Mouse (Mus musculus) heart, embryonic 16.5 days (tissue): Measurements from ENCODE around the gene Rora. TPM values are rescaled to one million over a fixed set of nuclear protein-coding genes. Genes with fewer than 3 reads are reported as not detected.

Source experiments
- ATAC-seq: fragments of 200-750 bp; cut with Nextera tagmentation; replicated peaks from 2 replicates; pipeline ENCODE4 v1.8.0; 2017; ENCODE audit warnings: moderate number of reproducible peaks; ENCODE audit not compliant: insufficient read depth, low FRiP score; ENCODE audit errors: extremely low read depth
- H3K27ac ChIP-seq: fragments of 300-500 bp; sonication (generic); 2 replicates; pipeline ENCODE4 v1.5.1; 2014; ENCODE audit warnings: mild to moderate bottlenecking, low read length, control low read depth, moderate library complexity
- H3K27me3 ChIP-seq: fragments of 300-500 bp; sonication (generic); 2 replicates; pipeline ENCODE4 v1.6.1; 2014; ENCODE audit warnings: low read length, mixed read lengths; ENCODE audit not compliant: control insufficient read depth, insufficient read depth
- H3K36me3 ChIP-seq: fragments of 300-500 bp; sonication (generic); 2 replicates; pipeline ENCODE4 v1.6.1; 2014; ENCODE audit not compliant: control insufficient read depth, insufficient read depth
- H3K4me1 ChIP-seq: fragments of 300-500 bp; sonication (generic); 2 replicates; pipeline ENCODE4 v1.6.1; 2014; ENCODE audit warnings: low read length, mixed read lengths; ENCODE audit not compliant: control insufficient read depth, insufficient read depth
- H3K4me2 ChIP-seq: fragments of 300-500 bp; sonication (generic); 2 replicates; pipeline ENCODE4 v1.6.1; 2014; ENCODE audit warnings: low read depth, mild to moderate bottlenecking, control low read depth, low read length
- H3K4me3 ChIP-seq: fragments of 300-500 bp; sonication (generic); 2 replicates; pipeline ENCODE4 v1.5.1; 2014; ENCODE audit warnings: mild to moderate bottlenecking, control low read depth, low read length
- H3K9ac ChIP-seq: fragments of 300-500 bp; sonication (generic); 2 replicates; pipeline ENCODE4 v1.6.1; 2014; ENCODE audit warnings: low read length, control low read depth
- H3K9me3 ChIP-seq: fragments of 300-500 bp; sonication (generic); replicated peaks from 2 replicates; pipeline ENCODE4 v1.6.1; 2016; ENCODE audit warnings: low read length; ENCODE audit not compliant: control insufficient read depth
- WGBS: fragments of 180-500 bp; shearing (Covaris S2); extraction: QIAGEN DNeasy Blood & Tissue Kit; methylation state at CpG from one replicate; pipeline ENCODE4 v1.1.7; 2014; 5-methylcytosine and 5-hydroxymethylcytosine counted together
- polyA plus RNA-seq: library from polyadenylated mRNA; unstranded; fragments of >200 nt; fragmentation: Nextera tagmentation; extraction: Ambion mirVana; gene quantifications from 2 replicates; pipeline ENCODE4 v1.2.1, GENCODE M21; 2015

Rora gene
- polyA plus RNA-seq, 1 experiment from 2014 or later: 9.4 TPM

- Histone ChIP-seq H3K36me3 (no peaks in the 10 kb centered on the region), H3K4me1 (peaks cover 6% of the 10 kb centered on the region), H3K4me2 (no peak overlapping the region), H3K9ac (no peak overlapping the region), H3K9me3 (no peaks in the 10 kb centered on the region), H3K27me3 (no peaks in the 10 kb centered on the region), H3K27ac (no peak overlapping the region), H3K4me3 (no peak overlapping the region)
- ATAC-seq: no peak
- 81% methylated on average over 2 of the region's 2 CpGs for WGBS
These were observed 199.3 kb downstream of the Rora start for GRCm38 (mm10) chr9:68852934-68853333.

GRCm38 (mm10) chr9:68859500-68859899, 205.9 kb downstream of the Rora start:
- peaks cover 10% of the 10 kb centered on the region for H3K9me3 ChIP-seq
- no peaks in the 10 kb centered on the region for H3K4me1 ChIP-seq
- no peak overlapping the region for H3K9ac ChIP-seq
- no peak overlapping the region for H3K4me3 ChIP-seq
- 84% methylated on average over 2 of the region's 2 CpGs for WGBS
- H3K4me2 ChIP-seq: no peak overlapping the region
- ATAC-seq: no peak
- H3K27ac ChIP-seq: no peak overlapping the region
- no peaks in the 10 kb centered on the region for H3K27me3 ChIP-seq
- no peaks in the 10 kb centered on the region for H3K36me3 ChIP-seq

DNA sequence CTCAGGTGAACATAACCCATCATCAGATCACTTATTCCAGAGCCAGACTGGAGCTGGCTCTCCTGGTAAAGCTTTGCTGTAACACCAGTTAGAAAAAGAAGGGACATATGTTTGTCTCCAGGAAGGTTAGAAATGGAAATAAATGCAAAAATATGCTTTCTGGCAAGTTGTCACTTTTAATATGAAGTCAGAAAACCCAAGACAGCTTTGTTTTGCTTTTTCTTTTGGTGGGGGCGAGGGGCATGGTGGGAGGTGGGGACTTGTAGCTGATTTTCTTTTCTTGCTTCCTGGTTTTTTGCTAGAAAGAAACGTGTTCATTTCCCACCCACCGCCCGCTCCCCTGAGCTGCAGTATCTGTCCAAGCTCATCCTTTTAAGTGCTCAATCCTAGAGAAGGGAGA, 212.7 kb downstream of the Rora start:
- WGBS: 72% methylated on average over 4 of the region's 4 CpGs
- Histone ChIP-seq H3K9me3 (peaks cover 10% of the 10 kb centered on the region), H3K4me3 (no peak overlapping the region), H3K36me3 (no peaks in the 10 kb centered on the region), H3K27me3 (no peaks in the 10 kb centered on the region), H3K4me1 (no peaks in the 10 kb centered on the region), H3K4me2 (no peak overlapping the region), H3K9ac (no peak overlapping the region), H3K27ac (no peak overlapping the region)
- ATAC-seq: no peak

DNA sequence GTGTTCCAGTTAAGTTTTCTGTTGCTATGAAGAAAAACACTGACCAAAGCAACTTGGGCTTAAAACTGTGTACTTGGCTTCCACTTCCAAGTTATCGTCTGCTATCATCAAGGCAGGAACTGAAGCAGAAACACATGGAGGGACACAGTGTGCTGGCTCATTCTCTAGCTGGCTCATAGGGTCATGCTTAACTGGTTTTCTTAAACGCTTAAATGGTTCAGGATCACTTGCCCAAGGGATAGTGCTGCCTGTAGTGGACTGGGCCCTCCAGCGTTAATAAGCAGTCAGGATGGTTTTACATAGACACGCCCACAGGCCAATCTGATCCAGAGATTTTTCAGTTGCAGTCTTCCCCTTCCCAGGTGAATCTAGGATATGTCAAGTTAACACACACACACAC, 220.3 kb downstream of the Rora start:
- no peak for ATAC-seq

GRCm38 (mm10) chr9:68874544-68874943, 221.0 kb downstream of the Rora start:
- 92% methylated on average over 2 of the region's 2 CpGs for WGBS
- H3K27ac ChIP-seq: no peak overlapping the region
- no peak for ATAC-seq
- no peaks in the 10 kb centered on the region for H3K9me3 ChIP-seq
- H3K9ac ChIP-seq: no peak overlapping the region
- no peak overlapping the region for H3K4me3 ChIP-seq
- no peaks in the 10 kb centered on the region for H3K27me3 ChIP-seq
- no peaks in the 10 kb centered on the region for H3K4me1 ChIP-seq
- no peak overlapping the region for H3K4me2 ChIP-seq
- no peaks in the 10 kb centered on the region for H3K36me3 ChIP-seq

More for the DNA sequence above, 220.3 kb downstream of the Rora start:
- no peak overlapping the region for H3K27ac ChIP-seq
- H3K4me3 ChIP-seq: no peak overlapping the region
- no peaks in the 10 kb centered on the region for H3K9me3 ChIP-seq
- H3K9ac ChIP-seq: no peak overlapping the region
- 83% methylated on average over 4 of the region's 4 CpGs for WGBS
- no peaks in the 10 kb centered on the region for H3K27me3 ChIP-seq
- H3K4me2 ChIP-seq: no peak overlapping the region
- no peaks in the 10 kb centered on the region for H3K4me1 ChIP-seq
- no peaks in the 10 kb centered on the region for H3K36me3 ChIP-seq

DNA sequence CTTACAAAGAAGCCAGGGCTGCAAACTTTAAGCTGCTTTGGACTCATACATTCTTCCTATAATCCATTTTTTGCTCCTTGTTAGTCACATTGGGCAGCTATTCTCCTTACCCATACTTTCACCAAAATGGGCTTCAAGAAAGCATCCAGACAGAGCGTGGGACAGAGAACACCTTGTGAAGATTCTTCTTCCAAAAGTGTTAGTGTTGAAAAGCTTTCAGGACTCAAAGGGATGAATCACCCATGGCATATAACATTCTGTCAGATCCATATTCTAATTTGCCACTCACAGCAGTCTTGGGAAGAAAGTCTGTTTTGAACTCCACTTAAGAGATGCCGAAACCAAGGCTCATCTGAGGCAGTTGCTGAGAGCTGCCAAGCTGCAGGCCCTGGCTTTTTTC, 222.2 kb downstream of the Rora start:
- peaks cover 2% of the 10 kb centered on the region; the same call in 1 of the 2 replicates for H3K4me1 ChIP-seq
- H3K9me3 ChIP-seq: no peaks in the 10 kb centered on the region
- no peak overlapping the region for H3K27ac ChIP-seq
- H3K27me3 ChIP-seq: no peaks in the 10 kb centered on the region
- H3K4me3 ChIP-seq: no peak overlapping the region
- H3K4me2 ChIP-seq: no peak overlapping the region
- WGBS: 89% methylated on average over 2 of the region's 2 CpGs
- no peaks in the 10 kb centered on the region for H3K36me3 ChIP-seq
- no peak for ATAC-seq
- no peak overlapping the region for H3K9ac ChIP-seq

DNA sequence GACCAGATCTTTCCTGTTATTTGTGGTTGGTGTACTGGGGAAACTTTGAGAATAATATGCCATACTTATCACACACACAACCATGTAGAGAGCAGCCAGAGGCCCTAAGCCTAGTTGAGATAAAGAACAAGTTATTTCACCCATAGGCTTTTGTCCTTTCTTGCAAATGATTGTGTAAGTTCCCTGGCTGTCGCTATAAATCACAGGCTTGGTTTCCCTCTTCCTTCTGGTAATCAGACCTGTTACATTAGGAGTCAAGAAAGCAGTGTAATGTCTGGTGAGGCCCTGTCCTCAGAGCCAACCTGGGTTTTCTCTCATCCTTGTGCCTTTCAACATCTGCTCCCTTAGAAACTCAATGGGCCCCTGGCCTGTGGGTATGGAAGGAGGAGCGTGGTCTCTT, 222.7 kb downstream of the Rora start:
- WGBS: 60% methylated on average over 2 of the region's 2 CpGs
- no peaks in the 10 kb centered on the region for H3K36me3 ChIP-seq
- H3K27me3 ChIP-seq: no peaks in the 10 kb centered on the region
- no peaks in the 10 kb centered on the region for H3K9me3 ChIP-seq
- no peak overlapping the region for H3K4me2 ChIP-seq
- no peak for ATAC-seq
- H3K27ac ChIP-seq: no peak overlapping the region
- H3K9ac ChIP-seq: no peak overlapping the region
- no peak overlapping the region for H3K4me3 ChIP-seq
- peaks cover 6% of the 10 kb centered on the region for H3K4me1 ChIP-seq

DNA sequence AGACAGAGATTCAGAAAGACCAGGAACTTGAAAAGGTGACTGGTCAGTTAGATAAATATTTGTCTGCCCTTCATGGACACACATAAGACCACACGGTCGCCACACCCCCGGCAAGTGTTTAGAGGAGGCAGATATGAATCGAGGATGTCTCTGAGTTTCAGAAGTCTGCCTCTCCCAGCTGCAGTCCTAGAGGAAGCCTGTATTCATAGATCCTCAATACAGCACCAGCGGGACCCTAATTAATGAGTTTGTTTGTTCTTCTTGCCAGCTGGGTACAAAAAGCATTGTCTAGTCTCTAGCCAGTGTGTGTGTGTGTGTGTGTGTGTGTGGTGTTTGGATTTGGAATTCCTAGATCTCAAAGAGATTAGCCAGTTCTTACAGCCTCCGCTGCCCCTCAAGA, 228.3 kb downstream of the Rora start:
- ATAC-seq: no peak
- Histone ChIP-seq H3K4me1 (peaks cover 22% of the 10 kb centered on the region), H3K36me3 (no peaks in the 10 kb centered on the region), H3K27me3 (no peaks in the 10 kb centered on the region), H3K4me3 (no peak overlapping the region), H3K27ac (no peak overlapping the region), H3K9ac (no peak overlapping the region), H3K9me3 (no peaks in the 10 kb centered on the region), H3K4me2 (no peak overlapping the region)
- WGBS: 64% methylated on average over 6 of the region's 6 CpGs

- ATAC-seq: no peak
These were observed 229.4 kb downstream of the Rora start for GRCm38 (mm10) chr9:68883005-68883404.

DNA sequence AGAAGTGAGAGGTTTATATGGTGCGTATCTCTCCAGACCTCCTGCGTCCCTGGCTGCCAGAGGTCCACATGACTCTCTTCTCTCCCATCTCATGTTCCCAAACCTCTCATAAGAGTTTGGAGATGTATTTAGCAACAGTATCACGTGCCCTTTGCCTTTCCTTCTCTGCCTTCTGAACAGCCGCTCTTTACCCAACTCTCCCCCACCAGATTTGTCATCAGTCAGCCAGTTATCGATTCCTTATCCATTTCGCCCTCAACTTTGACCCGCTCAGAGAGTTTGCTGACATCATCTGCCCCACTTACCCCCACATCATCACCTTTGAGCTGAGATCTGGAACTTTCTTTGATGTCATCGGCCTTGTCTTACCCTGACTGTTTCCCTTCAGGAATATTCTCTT, 230.1 kb downstream of the Rora start:
- no peaks in the 10 kb centered on the region for H3K9me3 ChIP-seq
- no peak overlapping the region for H3K4me3 ChIP-seq
- no peak for ATAC-seq
- no peaks in the 10 kb centered on the region for H3K36me3 ChIP-seq
- no peaks in the 10 kb centered on the region for H3K27me3 ChIP-seq
- H3K4me1 ChIP-seq: peaks cover 22% of the 10 kb centered on the region
- no peak overlapping the region for H3K27ac ChIP-seq
- H3K4me2 ChIP-seq: no peak overlapping the region
- WGBS: 42% methylated on average over 8 of the region's 8 CpGs
- no peak overlapping the region for H3K9ac ChIP-seq

More at GRCm38 (mm10) chr9:68883005-68883404, 229.4 kb downstream of the Rora start:
- H3K4me3 ChIP-seq: no peak overlapping the region
- H3K36me3 ChIP-seq: no peaks in the 10 kb centered on the region
- no peak overlapping the region for H3K9ac ChIP-seq
- no peaks in the 10 kb centered on the region for H3K9me3 ChIP-seq
- WGBS: 62% methylated on average over 6 of the region's 6 CpGs
- H3K4me2 ChIP-seq: no peak overlapping the region
- H3K27ac ChIP-seq: peak overlapping the region; percentile 46; the same call in 1 of the 2 replicates
- H3K4me1 ChIP-seq: peaks cover 22% of the 10 kb centered on the region
- no peaks in the 10 kb centered on the region for H3K27me3 ChIP-seq
